Mouse (Mus musculus) hindbrain, embryonic 14.5 days (tissue): ENCODE measurements around the gene Ctdnep1. TPM values are rescaled to one million over a fixed set of nuclear protein-coding genes. Genes with fewer than 3 reads are reported as not detected.

Experiments used
- ATAC-seq: fragments of 200-750 bp; cut with Nextera tagmentation; 2 replicates; pipeline ENCODE4 v1.8.0; 2017; ENCODE audit warnings: moderate number of reproducible peaks, mild to moderate bottlenecking, moderate TSS enrichment, moderate library complexity; ENCODE audit not compliant: low FRiP score
- DNase-seq: peaks from one replicate; pipeline ENCODE4 v3.0.0-alpha.2; 2015; ENCODE audit warnings: low spot score
- H3K27ac ChIP-seq: fragments of 300-500 bp; sonication (generic); 2 replicates; pipeline ENCODE4 v1.5.1; 2014; ENCODE audit warnings: mild to moderate bottlenecking, moderate library complexity
- H3K27me3 ChIP-seq: fragments of 300-500 bp; sonication (generic); 2 replicates; pipeline ENCODE4 v1.6.1; 2014; ENCODE audit warnings: mild to moderate bottlenecking, low read length, mixed read lengths; ENCODE audit not compliant: control insufficient read depth, insufficient read depth
- H3K36me3 ChIP-seq: fragments of 300-500 bp; sonication (generic); replicated peaks from 2 replicates; pipeline ENCODE4 v1.6.1; 2014; ENCODE audit not compliant: control insufficient read depth, insufficient read depth
- H3K4me1 ChIP-seq: fragments of 300-500 bp; sonication (generic); replicated peaks from 2 replicates; pipeline ENCODE4 v1.6.1; 2014; ENCODE audit warnings: antibody characterized with exemption, low read length, mixed read lengths; ENCODE audit not compliant: control insufficient read depth, insufficient read depth
- H3K4me2 ChIP-seq: fragments of 300-500 bp; sonication (generic); replicated peaks from 2 replicates; pipeline ENCODE4 v1.6.1; 2014; ENCODE audit warnings: mild to moderate bottlenecking, moderate library complexity
- H3K4me3 ChIP-seq: fragments of 300-500 bp; sonication (generic); replicated peaks from 2 replicates; pipeline ENCODE4 v1.5.1; 2014; ENCODE audit warnings: mild to moderate bottlenecking, low read length
- H3K9ac ChIP-seq: fragments of 300-500 bp; sonication (generic); 2 replicates; pipeline ENCODE4 v1.6.1; 2014
- H3K9me3 ChIP-seq: fragments of 300-500 bp; sonication (generic); 2 replicates; pipeline ENCODE4 v1.6.1; 2016; ENCODE audit warnings: low read length; ENCODE audit not compliant: control insufficient read depth
- WGBS: fragments of 180-500 bp; shearing (Covaris S2); extraction: QIAGEN DNeasy Blood & Tissue Kit; methylation state at CpG from one replicate; pipeline ENCODE4 v1.1.7; 2014; 5-methylcytosine and 5-hydroxymethylcytosine counted together
- polyA plus RNA-seq: library from polyadenylated mRNA; unstranded; fragments of >200 nt; fragmentation: Nextera tagmentation; extraction: Ambion mirVana; gene quantifications from 2 replicates; pipeline ENCODE4 v1.2.1, GENCODE M21; 2014

Gene Ctdnep1
- polyA plus RNA-seq, 1 experiment from 2014 or later = 25.5 TPM

DNA sequence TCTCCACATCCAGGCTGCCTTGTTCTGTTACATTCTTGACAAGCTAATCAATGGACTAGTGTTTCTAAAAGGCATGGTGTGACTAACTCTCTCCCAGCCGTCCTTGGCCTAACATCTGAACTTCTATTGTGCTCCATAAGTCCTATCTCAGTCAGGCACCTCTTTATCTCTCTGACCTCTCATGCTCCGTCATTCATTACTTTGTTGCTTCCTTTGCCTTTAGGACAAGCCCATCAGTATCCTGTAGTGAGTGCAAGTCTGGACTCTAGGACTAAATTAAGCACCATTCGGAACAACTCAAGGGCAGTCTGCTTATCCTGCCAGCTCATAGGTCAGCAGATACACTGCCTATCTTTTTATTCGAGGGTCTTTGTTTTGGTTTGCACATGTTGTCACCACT, 4.7 kb upstream of the Ctdnep1 start:
- no peaks in the 10 kb centered on the region for H3K27me3 ChIP-seq
- no peak overlapping the region for H3K27ac ChIP-seq
- no peaks in the 10 kb centered on the region for H3K9me3 ChIP-seq
- peaks cover 10% of the 10 kb centered on the region for H3K4me1 ChIP-seq
- H3K4me3 ChIP-seq = no peak overlapping the region
- no peak overlapping the region for H3K4me2 ChIP-seq
- no peak for ATAC-seq
- peaks cover 61% of the 10 kb centered on the region for H3K36me3 ChIP-seq
- no peak for DNase-seq
- 92% methylated on average over 4 of the region's 4 CpGs for WGBS
- no peak overlapping the region for H3K9ac ChIP-seq

DNA sequence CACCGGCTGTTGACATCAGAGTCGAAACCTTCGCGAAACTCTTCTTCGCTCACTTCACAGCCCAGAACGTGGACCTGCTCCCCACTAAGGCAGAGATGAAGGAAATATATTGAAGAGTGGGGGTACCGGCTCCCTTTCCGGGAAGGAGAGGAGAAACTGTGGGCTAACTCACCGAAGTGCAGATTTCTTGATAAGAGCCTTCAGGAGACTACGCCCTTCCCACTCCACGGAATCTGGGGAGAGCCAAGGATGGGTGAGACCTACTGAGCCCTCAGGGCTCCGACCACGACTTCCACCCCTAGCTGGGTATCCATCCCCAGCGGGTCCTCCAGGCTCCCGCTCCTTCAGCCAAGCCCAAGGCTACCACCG, 1.1 kb upstream of the Ctdnep1 start:
- H3K9ac ChIP-seq = peak overlapping the region; percentile 78
- WGBS = 3% methylated on average over 16 of the region's 16 CpGs
- peak overlapping the region; percentile 100 for H3K27ac ChIP-seq
- peak overlapping the region; percentile 100 for H3K4me3 ChIP-seq
- DNase-seq (no peak), ATAC-seq (no peak)
- no peaks in the 10 kb centered on the region for H3K27me3 ChIP-seq
- H3K4me2 ChIP-seq = peak overlapping the region; percentile 72
- no peaks in the 10 kb centered on the region for H3K9me3 ChIP-seq
- H3K36me3 ChIP-seq = peaks cover 39% of the 10 kb centered on the region
- peaks cover 27% of the 10 kb centered on the region for H3K4me1 ChIP-seq

DNA sequence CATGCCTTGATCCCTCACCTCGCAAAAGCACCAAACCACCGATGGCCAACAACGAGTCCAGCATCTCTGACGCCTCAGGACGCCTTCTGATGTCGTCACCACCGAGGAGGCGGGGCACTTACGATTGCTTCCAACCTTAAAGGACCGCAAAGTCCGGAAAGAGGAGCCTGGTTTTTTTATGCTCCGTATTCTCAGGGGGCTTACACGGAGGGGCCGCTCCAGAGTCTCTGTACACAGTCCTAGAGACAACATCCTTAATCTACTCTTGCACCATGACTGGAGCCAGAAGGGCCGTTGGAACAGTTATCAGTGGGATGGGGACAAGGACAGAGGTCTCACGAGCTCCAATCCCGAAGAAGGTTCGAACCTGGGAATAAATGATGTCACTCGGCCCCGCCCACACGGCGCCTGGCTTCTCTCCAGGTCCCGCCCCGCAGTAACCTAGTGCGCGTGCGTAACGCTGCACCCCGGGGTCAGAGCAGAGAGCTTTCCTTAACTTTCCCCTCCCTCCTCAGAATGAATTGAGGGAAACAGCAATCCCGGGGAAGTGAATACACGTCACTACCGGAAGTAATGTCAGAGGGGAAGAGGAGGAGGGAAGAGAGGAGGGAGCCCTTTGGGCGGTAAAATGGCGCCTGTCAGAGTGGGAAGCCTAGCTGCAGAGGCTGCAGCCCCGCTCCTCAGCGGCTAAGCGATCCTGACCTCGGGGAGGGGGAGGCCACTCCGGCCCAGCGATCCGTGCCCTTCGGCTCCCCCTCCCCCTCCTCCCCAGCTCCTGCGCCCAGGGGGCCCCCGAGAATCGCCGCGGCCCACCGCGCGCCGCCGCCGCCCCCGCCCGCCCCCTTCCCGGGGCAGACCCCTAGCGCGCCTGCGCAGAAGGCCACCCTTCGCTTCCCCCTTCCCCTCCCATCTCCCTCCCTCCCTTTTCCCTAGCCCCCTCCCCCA, 488 bp upstream of the Ctdnep1 start:
- peaks cover 39% of the 10 kb centered on the region for H3K36me3 ChIP-seq
- peak overlapping the region; percentile 100 for H3K9ac ChIP-seq
- peak overlapping the region; percentile 100 for H3K4me3 ChIP-seq
- WGBS = under 1% methylated on average over 33 of the region's 60 CpGs
- ATAC-seq = peak; percentile 94
- peak overlapping the region; percentile 100 for H3K27ac ChIP-seq
- H3K9me3 ChIP-seq = no peaks in the 10 kb centered on the region
- peak overlapping the region; percentile 72 for H3K4me2 ChIP-seq
- peaks cover 27% of the 10 kb centered on the region for H3K4me1 ChIP-seq
- DNase-seq = peak; percentile 100
- H3K27me3 ChIP-seq = no peaks in the 10 kb centered on the region

DNA sequence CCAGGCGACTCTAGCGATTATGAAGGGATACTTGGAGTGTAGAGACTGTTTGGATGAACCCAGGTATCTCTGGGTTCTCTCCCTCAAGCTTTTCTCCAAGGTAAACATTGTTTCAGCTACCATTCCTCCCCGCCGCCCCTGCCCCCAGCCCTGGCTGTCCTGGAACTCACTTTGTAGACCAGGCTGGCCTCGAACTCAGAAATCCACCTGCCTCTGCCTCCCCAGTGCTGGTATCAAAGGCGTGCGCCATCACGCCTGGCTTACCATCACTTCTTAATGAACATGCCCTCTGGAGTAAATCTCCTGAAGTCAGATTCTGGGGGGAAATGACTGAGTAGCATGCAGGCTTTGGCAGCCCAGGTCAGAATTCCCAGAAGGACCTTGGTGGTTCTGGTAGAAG, 1.3 kb downstream of the Ctdnep1 start, which contains the start of gene Elp5:
Elp5 (minus strand) TSS at position 293 of the 400 bp plus-strand sequence.
- peak within 1 kb of the TSS; percentile 100 for H3K9ac ChIP-seq
- no peaks in the 10 kb centered on the region for H3K9me3 ChIP-seq
- peak within 1 kb of the TSS; percentile 72 for H3K4me2 ChIP-seq
- H3K4me3 ChIP-seq = peak within 1 kb of the TSS; percentile 100
- H3K27me3 ChIP-seq = no peaks in the 10 kb centered on the region
- ATAC-seq = no peak
- H3K27ac ChIP-seq = peak within 1 kb of the TSS; percentile 100
- no peak for DNase-seq
- H3K4me1 ChIP-seq = peaks cover 27% of the 10 kb centered on the region
- peaks cover 41% of the 10 kb centered on the region for H3K36me3 ChIP-seq
- WGBS = 63% methylated on average over 8 of the region's 8 CpGs

DNA sequence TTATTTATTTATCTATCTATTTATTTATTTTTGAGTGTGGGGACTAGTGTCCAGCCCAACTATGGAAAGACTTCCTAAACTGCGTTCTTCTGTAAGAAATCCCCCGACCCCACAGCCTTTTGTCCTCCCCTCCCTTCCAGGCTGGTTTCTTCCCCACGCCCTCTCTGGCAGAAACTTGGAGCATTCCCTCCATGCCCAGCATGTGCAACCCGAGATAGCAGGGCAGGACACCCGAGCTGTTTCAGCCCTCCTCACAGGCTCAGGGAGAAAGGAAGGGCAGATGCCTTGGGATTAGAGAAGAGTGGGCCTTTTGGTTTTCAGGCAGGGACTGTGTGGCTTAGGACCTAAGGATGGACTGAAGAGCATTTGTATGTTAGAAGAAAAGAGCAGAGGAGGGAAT, 1.9 kb downstream of the Ctdnep1 start:
- Histone ChIP-seq H3K4me1 (peaks cover 27% of the 10 kb centered on the region), H3K9me3 (no peaks in the 10 kb centered on the region), H3K27ac (no peak overlapping the region), H3K4me3 (peak overlapping the region; percentile 100; the same call in 1 of the 2 replicates), H3K4me2 (peak overlapping the region; percentile 72), H3K36me3 (peaks cover 43% of the 10 kb centered on the region), H3K27me3 (no peaks in the 10 kb centered on the region), H3K9ac (peak overlapping the region; percentile 100)
- no peak for ATAC-seq
- 50% methylated on average over 5 of the region's 5 CpGs for WGBS
- DNase-seq = no peak

DNA sequence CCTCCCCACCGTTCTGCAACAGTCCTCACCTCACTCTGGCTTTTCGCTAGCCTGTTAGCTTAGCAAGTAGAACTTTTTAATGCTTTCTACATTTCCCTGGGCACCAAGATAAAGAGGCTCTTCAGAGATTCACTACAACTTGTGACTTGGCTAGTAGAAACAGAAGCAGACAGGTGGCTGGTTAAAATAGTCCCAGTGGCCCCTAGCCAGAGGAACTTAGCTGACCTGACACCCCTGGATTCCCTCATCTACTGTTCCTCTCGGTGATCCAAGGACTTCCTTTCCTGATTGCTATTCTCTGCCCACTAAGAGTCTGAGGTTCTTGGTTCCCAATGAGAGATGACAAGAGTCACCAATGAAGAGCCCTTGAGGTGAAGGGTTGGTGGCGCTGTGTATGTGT, 2.4 kb downstream of the Ctdnep1 start:
- ATAC-seq (no peak), DNase-seq (no peak)
- H3K4me1 ChIP-seq = peaks cover 27% of the 10 kb centered on the region
- H3K36me3 ChIP-seq = peaks cover 48% of the 10 kb centered on the region
- H3K9ac ChIP-seq = peak overlapping the region; percentile 100; the same call in 1 of the 2 replicates
- 91% methylated on average over 4 of the region's 4 CpGs for WGBS
- H3K27me3 ChIP-seq = no peaks in the 10 kb centered on the region
- 0 out of 2 replicates have a peak overlapping the region, but pooled peaks have one; percentile 100 for H3K4me3 ChIP-seq
- H3K9me3 ChIP-seq = no peaks in the 10 kb centered on the region
- H3K4me2 ChIP-seq = peak overlapping the region; percentile 72
- H3K27ac ChIP-seq = no peak overlapping the region

DNA sequence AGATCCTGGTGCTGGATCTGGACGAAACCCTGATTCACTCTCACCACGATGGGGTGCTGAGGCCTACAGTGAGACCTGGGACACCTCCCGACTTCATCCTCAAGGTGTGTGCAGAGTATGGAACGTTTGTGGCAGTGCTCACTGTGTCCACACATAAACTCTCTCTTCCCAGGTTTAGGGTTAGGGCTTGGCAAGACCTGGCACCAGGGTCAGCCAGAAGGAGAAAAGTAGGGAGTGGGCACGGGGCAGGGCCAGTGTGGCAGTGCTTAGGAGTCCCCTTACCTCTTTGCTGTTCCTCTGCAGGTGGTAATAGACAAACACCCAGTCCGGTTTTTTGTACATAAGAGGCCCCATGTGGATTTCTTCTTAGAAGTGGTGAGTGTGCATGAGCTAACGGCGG, 3.5 kb downstream of the Ctdnep1 start:
- WGBS = 91% methylated on average over 8 of the region's 8 CpGs
- peaks cover 20% of the 10 kb centered on the region for H3K4me1 ChIP-seq

DNA sequence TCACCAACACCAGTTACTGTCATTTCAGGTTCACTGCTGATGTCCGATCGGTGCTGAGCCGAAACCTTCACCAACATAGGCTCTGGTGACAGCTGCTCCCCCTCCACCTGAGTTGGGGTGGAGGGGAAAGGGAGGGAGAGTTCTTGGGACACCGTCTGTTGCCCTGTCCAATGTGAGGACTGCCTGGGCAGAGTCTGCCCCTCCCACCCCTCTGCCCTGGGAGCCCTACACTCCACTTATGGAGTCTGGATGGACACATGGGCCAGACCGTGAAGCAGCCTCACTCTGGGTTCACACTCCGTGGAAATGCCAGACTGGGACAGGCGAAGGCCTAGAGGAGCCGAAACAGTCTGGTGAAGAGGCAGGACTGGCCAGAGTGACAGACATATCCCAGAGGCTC, 9.0 kb downstream of the Ctdnep1 start:
- no peaks in the 10 kb centered on the region for H3K27me3 ChIP-seq
- DNase-seq (no peak), ATAC-seq (no peak)
- no peak overlapping the region for H3K4me3 ChIP-seq
- H3K4me1 ChIP-seq = peaks cover 9% of the 10 kb centered on the region
- no peak overlapping the region for H3K27ac ChIP-seq
- 96% methylated on average over 8 of the region's 8 CpGs for WGBS
- no peaks in the 10 kb centered on the region for H3K9me3 ChIP-seq
- H3K4me2 ChIP-seq = no peak overlapping the region
- peaks cover 72% of the 10 kb centered on the region for H3K36me3 ChIP-seq
- no peak overlapping the region for H3K9ac ChIP-seq

More for the DNA sequence above, 3.5 kb downstream of the Ctdnep1 start:
- Histone ChIP-seq H3K4me2 (no peak overlapping the region), H3K27me3 (no peaks in the 10 kb centered on the region), H3K36me3 (peaks cover 58% of the 10 kb centered on the region), H3K27ac (no peak overlapping the region), H3K9me3 (no peaks in the 10 kb centered on the region), H3K9ac (no peak overlapping the region), H3K4me3 (no peak overlapping the region)
- no peak for ATAC-seq
- DNase-seq = no peak

DNA sequence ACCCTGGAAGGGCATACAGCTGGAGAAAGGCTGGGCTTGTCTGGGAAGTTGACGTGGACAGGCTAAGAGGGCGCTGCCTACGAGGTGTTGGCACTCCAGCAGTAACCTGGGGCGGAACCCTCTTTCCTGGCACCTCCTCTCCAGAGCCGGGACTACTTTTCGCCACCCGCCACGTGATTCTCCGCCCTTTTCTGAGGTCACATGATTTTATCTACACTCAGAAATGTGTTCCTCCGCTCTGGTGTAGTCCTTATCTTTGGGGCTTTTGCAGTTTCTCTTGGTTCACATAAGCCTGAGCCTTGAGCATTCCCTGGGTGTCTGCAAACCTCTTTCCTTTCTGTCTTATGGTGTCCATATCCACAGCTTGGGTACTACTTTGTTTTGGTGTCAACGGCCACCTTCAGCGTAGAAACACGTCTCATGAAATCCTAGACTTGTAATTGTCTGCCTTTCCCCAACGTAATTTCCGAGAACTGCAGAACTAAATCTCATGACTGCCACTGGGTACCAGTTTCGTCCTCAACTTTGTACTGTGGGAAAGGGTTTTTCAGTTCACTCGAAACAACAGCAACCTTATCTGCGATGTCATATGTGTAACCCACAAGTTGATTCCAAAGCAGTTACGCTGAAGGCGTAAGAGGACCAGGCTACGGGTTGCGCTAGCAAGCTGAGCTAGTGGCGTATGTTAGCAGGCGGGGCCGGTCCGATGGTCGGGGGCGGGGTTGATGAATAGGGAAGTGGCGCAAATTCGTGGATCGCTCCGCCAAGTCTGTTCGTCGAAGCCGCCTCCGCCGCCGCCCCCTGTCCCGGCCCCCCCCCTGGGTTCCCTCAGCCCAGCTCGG, 10.1 kb downstream of the Ctdnep1 start, which contains the start of gene Gabarap:
Gabarap (plus strand) TSS at position 294 of the 842 bp plus-strand sequence.
- WGBS = under 1% methylated on average over 40 of the region's 40 CpGs
- Histone ChIP-seq H3K4me1 (peaks cover 9% of the 10 kb centered on the region), H3K4me3 (peak within 1 kb of the TSS; percentile 78), H3K9me3 (no peaks in the 10 kb centered on the region), H3K4me2 (peak within 1 kb of the TSS; percentile 70), H3K27ac (peak within 1 kb of the TSS; percentile 92), H3K36me3 (peaks cover 62% of the 10 kb centered on the region), H3K27me3 (no peaks in the 10 kb centered on the region), H3K9ac (peak within 1 kb of the TSS; percentile 91)
- ATAC-seq = peak; percentile 68
- DNase-seq = peak; percentile 98
